Mouse (Mus musculus) inflammation-experienced regulatory T-cells, adult 6 months (primary cell): ENCODE results near the gene Btg1-ps1. TPM values are rescaled to one million over a fixed set of nuclear protein-coding genes. Genes with fewer than 3 reads are reported as not detected.
"Not testable (repeated sequence)": the region's sequence is repeated elsewhere in the genome, so short reads cannot be mapped to it uniquely, and the experiment has no call there.

Experiments used
- ATAC-seq: one replicate; pipeline ENCODE4 v1.8.0; 2017
- polyA plus RNA-seq, 3 experiments: library from polyadenylated mRNA; unstranded; fragments of 100-300 nt; shearing (Covaris generic); gene quantifications; one replicate each; pipeline ENCODE4 v1.2.1; 2017

Btg1-ps1 gene
- not detected for polyA plus RNA-seq

- not testable (repeated sequence) for ATAC-seq
These were observed at the start of gene Btg1-ps1 for GRCm38 (mm10) chrX:38018597-38018996. Gene Btg1-ps1, minus strand, starts transcription at chrX:38018815.

- ATAC-seq = no peak
These were observed 47.6 kb upstream of the Btg1-ps1 start, which contains the start of gene Rhox10 for GRCm38 (mm10) chrX:38066175-38066574. Gene Rhox10, plus strand, starts transcription at chrX:38066475.

- no peak for ATAC-seq
These were observed 42.9 kb upstream of the Btg1-ps1 start for GRCm38 (mm10) chrX:38061544-38061943.

- not testable (repeated sequence) for ATAC-seq
These were observed 24.4 kb upstream of the Btg1-ps1 start, which contains the start of gene Btg1-ps2 for GRCm38 (mm10) chrX:38043014-38043413. Gene Btg1-ps2, minus strand, starts transcription at chrX:38043114.

GRCm38 (mm10) chrX:38039666-38040065 is 21.1 kb upstream of the Btg1-ps1 start:
- ATAC-seq = no peak

GRCm38 (mm10) chrX:38033841-38034240 is 15.2 kb upstream of the Btg1-ps1 start:
- no peak for ATAC-seq

GRCm38 (mm10) chrX:38008756-38009155 is 9.9 kb downstream of the Btg1-ps1 start:
- ATAC-seq = no peak

Other genes with a start within 250 kb of the Btg1-ps1 start
- not detected for gene Rhox5, start 214.0 kb downstream of the Btg1-ps1 start, polyA plus RNA-seq
- gene Rhox6, start 191.9 kb downstream of the Btg1-ps1 start, polyA plus RNA-seq = not detected
- gene Rhox7a, start 187.1 kb downstream of the Btg1-ps1 start, polyA plus RNA-seq = not detected
- under 1 TPM in 2 of 3 experiments, not detected in 1; 0.28 to 0.30 TPM for gene Rhox8, start 139.9 kb downstream of the Btg1-ps1 start, polyA plus RNA-seq
- gene Rhox7b, start 121.6 kb downstream of the Btg1-ps1 start, polyA plus RNA-seq = not detected
- gene Rhox9, start 117.0 kb downstream of the Btg1-ps1 start, polyA plus RNA-seq = not detected
- gene Btg1-ps2, start 24.3 kb upstream of the Btg1-ps1 start, polyA plus RNA-seq = not detected
- not detected for gene Rhox10, start 47.7 kb upstream of the Btg1-ps1 start, polyA plus RNA-seq
- gene Rhox11, start 66.3 kb upstream of the Btg1-ps1 start, polyA plus RNA-seq = not detected
- not detected for gene Rhox12, start 92.1 kb upstream of the Btg1-ps1 start, polyA plus RNA-seq
- gene Rhox13, start 102.4 kb upstream of the Btg1-ps1 start, polyA plus RNA-seq = not detected
- 1 to 10 TPM; 1.4 to 1.9 (median 1.5) TPM for gene Zbtb33, start 171.0 kb upstream of the Btg1-ps1 start, polyA plus RNA-seq
- gene Tmem255a, start 233.6 kb upstream of the Btg1-ps1 start, polyA plus RNA-seq = 1 to 10 TPM; 3.2 to 5.9 (median 5.8) TPM